Mouse (Mus musculus) liver, embryonic 14.5 days (tissue): ENCODE data around the gene Abcg1. TPM values are rescaled to one million over a fixed set of nuclear protein-coding genes. Genes with fewer than 3 reads are reported as not detected.

ENCODE experiments used
- ATAC-seq: fragments of 200-750 bp; cut with Nextera tagmentation; 2 replicates; pipeline ENCODE4 v1.8.0; 2017; ENCODE audit warnings: moderate number of reproducible peaks, mild to moderate bottlenecking, moderate library complexity; ENCODE audit not compliant: insufficient read depth
- DNase-seq, 3 experiments: peaks; one replicate each; pipeline ENCODE4 v3.0.0-alpha.2; 2012 to 2013; ENCODE audit warnings: low read depth in 3 of 3, low spot score in 3 of 3
- H3K27ac ChIP-seq: fragments of 300-500 bp; sonication (generic); 2 replicates; pipeline ENCODE4 v1.5.1; 2014; ENCODE audit warnings: moderate library complexity, mild to moderate bottlenecking, control low read depth, inconsistent platforms
- H3K27me3 ChIP-seq: fragments of 300-500 bp; sonication (generic); 2 replicates; pipeline ENCODE4 v1.6.1; 2014; ENCODE audit warnings: mild to moderate bottlenecking, low read length, moderate library complexity; ENCODE audit not compliant: control insufficient read depth, insufficient read depth
- H3K36me3 ChIP-seq: fragments of 300-500 bp; sonication (generic); replicated peaks from 2 replicates; pipeline ENCODE4 v1.6.1; 2014; ENCODE audit warnings: low read depth; ENCODE audit not compliant: control insufficient read depth, insufficient read depth
- H3K4me1 ChIP-seq, 2 experiments: fragments of 200-500 bp in 1 of 2; fragments of 300-500 bp in 1 of 2; sonication (generic) in 1 of 2; replicated peaks; 2 replicates each; pipeline ENCODE4 v1.6.1; 2012 to 2014; ENCODE audit warnings: antibody characterized with exemption in 1 of 2, inconsistent platforms in 1 of 2, low read length in 1 of 2; ENCODE audit not compliant: control insufficient read depth in 2 of 2, insufficient read depth in 2 of 2
- H3K4me2 ChIP-seq: fragments of 300-500 bp; sonication (generic); 2 replicates; pipeline ENCODE4 v1.6.1; 2014; ENCODE audit warnings: low read depth, mild to moderate bottlenecking, control low read depth, moderate library complexity
- H3K4me3 ChIP-seq, 2 experiments: fragments of 200-500 bp in 1 of 2; fragments of 300-500 bp in 1 of 2; sonication (generic) in 1 of 2; 2 replicates each; pipeline ENCODE4 v1.5.1; 2012 to 2014; ENCODE audit warnings: low read depth in 2 of 2, low read length in 2 of 2, mild to moderate bottlenecking in 2 of 2, control low read depth in 1 of 2, inconsistent platforms in 1 of 2, moderate library complexity in 1 of 2; ENCODE audit not compliant: insufficient read depth in 1 of 2
- H3K9ac ChIP-seq: fragments of 300-500 bp; sonication (generic); replicated peaks from 2 replicates; pipeline ENCODE4 v1.6.1; 2014; ENCODE audit warnings: mild to moderate bottlenecking, control low read depth, moderate library complexity
- H3K9me3 ChIP-seq: fragments of 300-500 bp; sonication (generic); 2 replicates; pipeline ENCODE4 v1.6.1; 2016; ENCODE audit warnings: low read length, mixed read lengths; ENCODE audit not compliant: control insufficient read depth
- CTCF ChIP-seq: IDR thresholded peaks from 2 replicates; pipeline ENCODE4 v1.5.1; 2016; ENCODE audit warnings: antibody characterized with exemption, low read depth, control low read depth
- EP300 ChIP-seq: IDR thresholded peaks from 2 replicates; pipeline ENCODE4 v1.6.1; 2016; ENCODE audit warnings: antibody characterized with exemption, low read depth
- WGBS: fragments of 180-500 bp; shearing (Covaris S2); extraction: QIAGEN DNeasy Blood & Tissue Kit; methylation state at CpG from one replicate; pipeline ENCODE4 v1.1.7; 2014; ENCODE audit not compliant: insufficient replicate concordance; 5-methylcytosine and 5-hydroxymethylcytosine counted together
- polyA plus RNA-seq, 2 experiments: library from polyadenylated mRNA; depleted of rRNA in 1 of 2; stranded (reverse) in 1 of 2; unstranded in 1 of 2; fragments of >200 nt; fragmentation: Nextera tagmentation in 1 of 2; extraction: Ambion mirVana in 1 of 2; gene quantifications; 2 replicates each; pipeline versions ENCODE4 v1.2.1 to v1.2.3; 2012 to 2014

The Abcg1 gene
- polyA plus RNA-seq (2012; rRNA removed), result 1.6 and 2.3 TPM in 2 replicates
- polyA plus RNA-seq (2014; fragmentation: Nextera tagmentation; extraction: Ambion mirVana), result 6.1 and 6.4 TPM in 2 replicates

GRCm38 (mm10) chr17:31057151-31057890 lies at the start of gene Abcg1:
Abcg1 (plus strand) TSS chr17:31057675.
- Histone ChIP-seq H3K27ac (no peak within 1 kb of the TSS), H3K4me2 (peak within 1 kb of the TSS; percentile 69), H3K4me1 (peaks cover 7 to 27% of the 10 kb centered on the region in 2 experiments), H3K9me3 (no peaks in the 10 kb centered on the region), H3K4me3 (peak within 1 kb of the TSS; percentile 47 to 48), H3K36me3 (no peaks in the 10 kb centered on the region), H3K27me3 (peaks cover 34% of the 10 kb centered on the region), H3K9ac (no peak within 1 kb of the TSS)
- TF ChIP-seq EP300 (no peak), CTCF (peak; percentile 26)
- ATAC-seq, result peak; percentile 59
- 4% methylated on average over 49 of the region's 49 CpGs for WGBS
- no peak for DNase-seq

DNA sequence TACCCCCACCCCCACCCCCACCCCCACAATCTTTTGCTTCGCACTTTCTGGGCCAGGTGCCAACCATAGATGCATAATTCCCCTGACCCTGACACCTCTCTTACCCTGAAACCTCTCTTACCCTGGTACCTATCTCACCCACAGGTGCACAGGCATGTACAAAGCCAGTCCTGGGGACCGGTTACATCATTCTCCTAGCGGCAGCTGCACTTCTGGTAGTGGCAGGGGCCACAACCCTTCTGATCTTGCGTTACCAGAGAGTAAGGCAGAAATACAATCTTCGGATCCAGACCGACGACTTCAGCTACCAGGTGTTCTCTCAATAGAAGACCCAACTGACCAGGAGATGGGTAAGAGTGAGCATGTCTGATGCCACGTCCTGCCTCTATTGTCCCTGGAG lies 49.1 kb upstream of the Abcg1 start:
- Histone ChIP-seq H3K9me3 (no peaks in the 10 kb centered on the region), H3K4me2 (no peak overlapping the region), H3K4me3 (no peak overlapping the region), H3K27ac (no peak overlapping the region), H3K9ac (no peak overlapping the region), H3K4me1 (no peaks in the 10 kb centered on the region), H3K36me3 (no peaks in the 10 kb centered on the region), H3K27me3 (no peaks in the 10 kb centered on the region)
- ATAC-seq, result no peak
- WGBS, result 73% methylated on average over 8 of the region's 8 CpGs
- TF ChIP-seq CTCF (no peak), EP300 (no peak)
- DNase-seq, result no peak

DNA sequence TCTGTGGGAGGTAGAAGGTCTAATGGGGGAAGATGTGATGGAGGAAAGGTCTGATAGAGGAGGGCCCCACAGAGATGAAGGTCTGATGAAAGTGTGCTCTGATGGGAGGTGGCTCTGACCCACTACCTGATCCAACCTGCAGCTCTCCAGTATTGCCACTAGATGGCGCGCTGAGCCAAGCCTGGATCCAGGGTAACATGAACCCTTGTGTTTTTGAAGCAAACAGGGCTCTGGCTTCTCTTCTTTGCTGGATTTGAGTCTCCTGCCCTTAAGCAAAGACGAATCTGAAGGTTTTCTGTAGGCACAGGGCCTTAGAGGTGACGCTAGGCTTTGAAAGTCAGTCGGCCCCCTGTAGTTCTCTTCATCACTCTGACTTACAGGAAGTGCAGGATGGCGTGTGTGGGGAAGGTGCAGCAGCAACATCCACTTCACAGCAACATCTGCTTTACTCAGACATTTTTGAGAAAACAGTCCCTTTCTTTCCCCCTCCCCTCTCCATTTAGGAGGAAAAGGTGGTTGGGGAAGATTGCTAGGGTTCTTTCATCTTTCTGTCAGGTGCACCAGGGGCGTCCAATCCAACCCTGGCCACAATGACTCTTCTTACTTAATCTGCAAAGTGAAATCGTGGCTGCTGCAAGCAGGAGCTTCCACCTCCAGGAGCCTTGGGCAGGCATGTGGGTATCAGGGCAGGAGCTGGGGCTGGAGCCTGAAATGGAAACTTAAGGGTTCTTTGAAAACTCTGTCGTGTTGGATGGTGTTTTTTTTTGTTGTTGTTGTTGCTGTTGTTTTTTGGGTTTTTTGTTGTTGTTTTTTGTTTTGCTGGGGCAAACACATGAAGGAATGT lies 45.7 kb upstream of the Abcg1 start:
- peak; percentile 98 for TF ChIP-seq CTCF
- TF ChIP-seq EP300, result no peak
- H3K4me3 ChIP-seq, result no peak overlapping the region
- DNase-seq (peak; percentile 30 to 46 (median 31)), ATAC-seq (no peak)
- H3K9ac ChIP-seq, result no peak overlapping the region
- no peaks in the 10 kb centered on the region for H3K9me3 ChIP-seq
- H3K27me3 ChIP-seq, result no peaks in the 10 kb centered on the region
- 19% methylated on average over 9 of the region's 9 CpGs for WGBS
- H3K4me1 ChIP-seq, result no peaks in the 10 kb centered on the region
- H3K36me3 ChIP-seq, result no peaks in the 10 kb centered on the region
- no peak overlapping the region for H3K27ac ChIP-seq
- H3K4me2 ChIP-seq, result no peak overlapping the region

DNA sequence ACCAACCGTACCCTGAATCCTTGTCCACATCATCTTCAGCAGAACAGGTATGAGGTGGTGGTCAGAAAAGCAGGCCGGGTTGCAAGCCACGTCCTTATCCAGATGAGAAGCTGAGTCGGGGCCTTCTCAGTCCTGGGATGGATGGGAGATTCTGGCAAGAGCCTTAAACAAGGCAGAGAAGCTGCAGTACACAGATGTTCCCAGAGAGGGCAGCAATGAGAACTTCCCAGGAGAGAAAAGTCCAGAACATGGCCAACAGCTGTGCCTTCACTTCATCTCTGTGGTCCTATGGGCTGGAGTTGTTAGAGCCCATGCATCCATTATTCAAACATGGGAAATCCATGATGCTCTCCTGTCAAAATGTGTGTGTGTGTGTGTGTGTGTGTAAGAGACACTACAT lies 39.2 kb upstream of the Abcg1 start:
- H3K27me3 ChIP-seq, result no peaks in the 10 kb centered on the region
- WGBS, result 42% methylated on average over 4 of the region's 4 CpGs
- no peak overlapping the region for H3K9ac ChIP-seq
- no peaks in the 10 kb centered on the region for H3K9me3 ChIP-seq
- ATAC-seq (no peak), DNase-seq (peak; percentile 43 to 54 (median 49))
- H3K36me3 ChIP-seq, result no peaks in the 10 kb centered on the region
- no peak overlapping the region for H3K4me2 ChIP-seq
- H3K4me1 ChIP-seq, result no peaks in the 10 kb centered on the region
- peak; percentile 81 for TF ChIP-seq CTCF
- no peak for TF ChIP-seq EP300
- H3K27ac ChIP-seq, result no peak overlapping the region
- no peak overlapping the region for H3K4me3 ChIP-seq

DNA sequence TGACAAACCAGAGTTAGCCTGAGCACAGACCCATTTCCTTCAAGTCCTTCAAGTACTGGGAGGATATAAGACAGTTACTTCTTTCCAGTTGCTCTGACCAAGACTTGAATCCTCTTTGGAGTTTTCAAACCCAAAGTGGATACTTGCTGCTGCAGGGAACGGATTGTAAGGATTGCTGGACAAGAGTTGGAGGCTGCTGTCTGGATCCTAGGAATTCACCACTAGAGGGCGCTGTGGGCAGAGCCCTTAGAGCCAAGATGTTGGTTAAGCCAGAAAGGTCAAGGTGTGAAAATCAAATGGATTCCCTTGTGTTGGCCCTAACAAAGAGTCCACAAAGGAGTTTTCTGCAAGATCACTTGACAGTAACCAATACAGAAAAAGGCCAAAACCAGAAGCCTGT lies 38.0 kb upstream of the Abcg1 start:
- 0% methylated on average over 2 of the region's 2 CpGs for WGBS
- no peak for ATAC-seq
- Histone ChIP-seq H3K4me2 (no peak overlapping the region), H3K36me3 (no peaks in the 10 kb centered on the region), H3K9ac (no peak overlapping the region), H3K9me3 (no peaks in the 10 kb centered on the region), H3K27ac (no peak overlapping the region), H3K4me3 (no peak overlapping the region), H3K4me1 (peaks cover 5% of the 10 kb centered on the region in 2 experiments; a peak in 3 of 4 replicates), H3K27me3 (no peaks in the 10 kb centered on the region)
- peak; percentile 40 to 50 (median 49) for DNase-seq
- TF ChIP-seq EP300 (no peak), CTCF (peak; percentile 90)
